Comparison of ENCODE assay signal across 14 mouse cellular contexts in the genomic region with DNA sequence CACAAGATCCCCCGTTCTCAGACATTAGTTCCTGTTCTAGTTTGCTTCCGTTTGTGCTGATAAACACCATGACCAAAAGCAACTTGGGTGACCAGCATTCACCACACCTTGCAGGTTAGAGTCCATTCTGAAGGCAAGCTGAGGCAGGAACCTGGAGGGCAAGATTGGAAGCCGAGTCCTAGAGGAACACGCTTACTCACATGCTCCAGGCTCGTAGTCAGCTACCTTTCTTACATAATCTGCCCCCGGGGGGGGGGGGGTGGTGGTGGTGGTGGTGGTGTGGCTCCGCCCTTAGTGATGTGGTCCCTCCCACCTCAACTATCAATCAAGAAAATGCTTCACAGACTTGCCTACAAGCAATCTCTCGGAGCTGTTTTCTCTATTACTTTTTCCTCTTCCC.
"Had no signal": no experiment of that assay in that cellular context is flagged by ENCODE, and none has a peak within 500 bp of the region (broad histone marks: within the 10 kb centered on the region; RNA-seq: fewer than 3 reads in every experiment).

No protein-coding gene starts in this region.

- H3K9me3 ChIP-seq: intestine, embryonic 15.5 days; limb, embryonic 10.5 days; midbrain, embryonic 10.5 days had no signal

- H3K4me2 ChIP-seq: hindbrain, embryonic 14.5 days; intestine, embryonic 15.5 days; lung, embryonic 14.5 days had no signal

- H3K4me3 ChIP-seq: intestine, embryonic 15.5 days; layer of hippocampus, adult 2 months; left cerebral cortex, adult 2 months; limb, embryonic 10.5 days; midbrain, embryonic 10.5 days had no signal

- H3K27ac ChIP-seq: hindbrain, embryonic 14.5 days; intestine, embryonic 15.5 days; layer of hippocampus, adult 2 months; left cerebral cortex, adult 2 months; limb, embryonic 10.5 days; midbrain, embryonic 10.5 days had no signal

- H3K9ac ChIP-seq: hindbrain, embryonic 14.5 days; intestine, embryonic 15.5 days; lung, embryonic 14.5 days had no signal

- H3K27me3 ChIP-seq: intestine, embryonic 15.5 days had no signal

- H3K36me3 ChIP-seq: intestine, embryonic 15.5 days; limb, embryonic 10.5 days; midbrain, embryonic 10.5 days had no signal

- DNase-seq: kidney, adult 18-20 months; kidney, postnatal 10 days; kidney, postnatal 4 days; lung, embryonic 14.5 days; midbrain, embryonic 14.5 days; right cerebral cortex, adult 18-20 months; right cerebral cortex, postnatal 25 days; thymus, postnatal 4 days had no signal

- H3K4me1 ChIP-seq: intestine, embryonic 15.5 days had no signal

- ATAC-seq: intestine, embryonic 15.5 days had no signal
